Mouse (Mus musculus) stomach, postnatal 0 days (tissue): ENCODE data around the gene Gm572.

Experiments used
- CTCF ChIP-seq: IDR thresholded peaks from 2 replicates; pipeline ENCODE4 v1.5.1; 2016; ENCODE audit warnings: antibody characterized with exemption, low read depth, mild to moderate bottlenecking, moderate library complexity
- EP300 ChIP-seq: optimal IDR thresholded peaks from 2 replicates; pipeline ENCODE3; 2016; ENCODE audit warnings: antibody characterized with exemption

DNA sequence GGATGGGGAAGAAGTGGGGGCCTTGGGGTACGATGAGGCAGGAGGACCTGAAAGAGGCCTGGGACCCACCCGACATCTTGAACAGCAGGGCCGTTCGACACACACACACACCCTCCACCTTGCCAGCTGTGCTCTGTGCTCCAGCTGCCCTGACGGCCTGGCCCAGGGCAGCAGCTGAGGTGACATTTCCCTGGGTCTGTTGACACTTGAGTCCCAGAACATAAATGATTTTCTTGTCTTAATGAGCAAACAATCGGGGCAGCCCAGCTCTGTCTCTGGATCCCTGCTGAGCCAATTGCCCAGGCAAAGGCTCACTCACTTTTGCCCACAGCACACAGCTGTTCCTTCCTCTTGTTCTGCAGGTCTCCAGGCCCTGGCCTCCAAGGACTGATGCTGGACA lies 20.9 kb downstream of the Gm572 start:
- TF ChIP-seq EP300 (no peak), CTCF (no peak)
